Comparison of ENCODE assay signal across 27 mouse cellular contexts in genomic region chr5:87456216-87456850, GRCm38 (mm10). TPM values are rescaled to one million over a fixed set of nuclear protein-coding genes. Genes with fewer than 3 reads are reported as not detected.
DNase-seq lines count a peak whose midpoint lies in the region; ATAC-seq and TF ChIP-seq lines count a peak whose summit lies in the region.
"Had no signal": no experiment of that assay in that cellular context is flagged by ENCODE, and none has a peak within 500 bp of the region (broad histone marks: within the 10 kb centered on the region; RNA-seq: fewer than 3 reads in every experiment).

No protein-coding gene starts in this region.

- H3K4me2 ChIP-seq in intestine, embryonic 15.5 days (replicated peaks): no peak overlapping the region
- H3K4me2 ChIP-seq in intestine, postnatal 0 days (replicated peaks; ENCODE audit: low read depth): no peak overlapping the region
- H3K4me2 ChIP-seq in kidney, embryonic 14.5 days (replicated peaks; ENCODE audit: low read depth, low read length): no peak overlapping the region
- H3K4me2 ChIP-seq: embryonic facial prominence, embryonic 12.5 days; forebrain, embryonic 12.5 days; heart, embryonic 12.5 days; hindbrain, embryonic 12.5 days had no signal

- H3K4me1 ChIP-seq in intestine, embryonic 15.5 days (replicated peaks): no peaks in the 10 kb centered on the region
- no peaks in the 10 kb centered on the region for H3K4me1 ChIP-seq in intestine, postnatal 0 days (replicated peaks; ENCODE audit: control insufficient read depth, insufficient read depth, low read length)
- no peaks in the 10 kb centered on the region for H3K4me1 ChIP-seq in kidney, embryonic 14.5 days (ENCODE audit: control insufficient read depth, insufficient read depth, low read length)
- H3K4me1 ChIP-seq: embryonic facial prominence, embryonic 12.5 days; forebrain, embryonic 12.5 days; heart, embryonic 12.5 days; hindbrain, embryonic 12.5 days had no signal

- TF ChIP-seq CTCF in intestine, postnatal 0 days (IDR thresholded peaks at IDR 0.05; ENCODE audit: low read depth): no peak

- H3K9ac ChIP-seq in intestine, embryonic 15.5 days: no peak overlapping the region
- no peak overlapping the region for H3K9ac ChIP-seq in intestine, postnatal 0 days (ENCODE audit: low read depth, low read length)
- no peak overlapping the region for H3K9ac ChIP-seq in kidney, embryonic 14.5 days (ENCODE audit: low read depth, low read length)
- H3K9ac ChIP-seq: embryonic facial prominence, embryonic 12.5 days; forebrain, embryonic 12.5 days; forebrain, postnatal 0 days; heart, embryonic 12.5 days; hindbrain, embryonic 12.5 days had no signal

- peak; percentile 83 for DNase-seq in kidney, adult 9 months
- DNase-seq in kidney, postnatal 14 days: peak; percentile 8
- no peak for DNase-seq in frontal cortex, postnatal 14 days (ENCODE audit: low spot score in 2 of 2)
- DNase-seq: adrenal gland, postnatal 10 days; B cell, adult 2 months; cerebellum, adult 11 months; cerebellum, adult 8-10 months; cerebellum, postnatal 14 days; forebrain, postnatal 0 days; gastrocnemius, adult 2 months; gastrocnemius, postnatal 25 days; heart, postnatal 4 days had no signal

- no peak overlapping the region for H3K4me3 ChIP-seq in intestine, embryonic 15.5 days (replicated peaks)
- no peak overlapping the region for H3K4me3 ChIP-seq in intestine, postnatal 0 days (ENCODE audit: low read depth, low read length)
- H3K4me3 ChIP-seq in kidney, embryonic 14.5 days (ENCODE audit: low read length): no peak overlapping the region
- H3K4me3 ChIP-seq: embryonic facial prominence, embryonic 12.5 days; forebrain, embryonic 12.5 days; gastrocnemius, adult 2 months; heart, embryonic 12.5 days; hindbrain, embryonic 12.5 days had no signal

- H3K9me3 ChIP-seq in intestine, embryonic 15.5 days: no peaks in the 10 kb centered on the region
- H3K9me3 ChIP-seq in intestine, postnatal 0 days (ENCODE audit: control insufficient read depth): no peaks in the 10 kb centered on the region
- no peaks in the 10 kb centered on the region for H3K9me3 ChIP-seq in kidney, embryonic 14.5 days (ENCODE audit: control insufficient read depth, low read length)
- H3K9me3 ChIP-seq: embryonic facial prominence, embryonic 12.5 days; forebrain, embryonic 12.5 days; heart, embryonic 12.5 days; hindbrain, embryonic 12.5 days had no signal

- 0 out of 2 replicates have a peak overlapping the region, but pooled peaks have one; percentile 27 for H3K27ac ChIP-seq in intestine, embryonic 15.5 days
- no peak overlapping the region for H3K27ac ChIP-seq in intestine, postnatal 0 days (ENCODE audit: low read depth, low read length)
- no peak overlapping the region for H3K27ac ChIP-seq in kidney, embryonic 14.5 days (ENCODE audit: low read depth, low read length)
- H3K27ac ChIP-seq: embryonic facial prominence, embryonic 12.5 days; forebrain, embryonic 12.5 days; gastrocnemius, adult 2 months; hindbrain, embryonic 12.5 days had no signal

- H3K36me3 ChIP-seq in intestine, embryonic 15.5 days: no peaks in the 10 kb centered on the region
- no peaks in the 10 kb centered on the region for H3K36me3 ChIP-seq in intestine, postnatal 0 days (ENCODE audit: control insufficient read depth, insufficient read depth)
- no peaks in the 10 kb centered on the region for H3K36me3 ChIP-seq in kidney, embryonic 14.5 days (ENCODE audit: control insufficient read depth, insufficient read depth, low read length)
- H3K36me3 ChIP-seq: embryonic facial prominence, embryonic 12.5 days; forebrain, embryonic 12.5 days; heart, embryonic 12.5 days; hindbrain, embryonic 12.5 days had no signal

- H3K27me3 ChIP-seq in intestine, embryonic 15.5 days (replicated peaks): no peaks in the 10 kb centered on the region
- no peaks in the 10 kb centered on the region for H3K27me3 ChIP-seq in intestine, postnatal 0 days (replicated peaks; ENCODE audit: control insufficient read depth, insufficient read depth, low read length)
- no peaks in the 10 kb centered on the region for H3K27me3 ChIP-seq in kidney, embryonic 14.5 days (ENCODE audit: control insufficient read depth, insufficient read depth, low read length)
- H3K27me3 ChIP-seq: embryonic facial prominence, embryonic 12.5 days; forebrain, embryonic 12.5 days; heart, embryonic 12.5 days; hindbrain, embryonic 12.5 days had no signal

- 58% methylated on average over 3 of the region's 3 CpGs for WGBS in intestine, embryonic 15.5 days
- 38% methylated on average over 3 of the region's 3 CpGs for WGBS in intestine, postnatal 0 days
- 86% methylated on average over 3 of the region's 3 CpGs for WGBS in kidney, embryonic 14.5 days

- peak; percentile 77 for ATAC-seq in intestine, embryonic 15.5 days
- no peak; the same call in 1 of the 2 replicates for ATAC-seq in intestine, postnatal 0 days
- no peak for ATAC-seq in kidney, embryonic 14.5 days (ENCODE audit: low FRiP score, low TSS enrichment)
- no peak for ATAC-seq in erythroblast, adult 5-6 weeks (replicated peaks; ENCODE audit: low FRiP score, poor library complexity, severe bottlenecking)
- ATAC-seq: forebrain, postnatal 0 days had no signal

RNA-seq across cellular contexts. Expression of gene Ugt2a2, which starts 25.7 kb away (rescaled TPM):
- polyA plus RNA-seq in intestine, embryonic 15.5 days (2015; fragmentation: Nextera tagmentation; extraction: Ambion mirVana): not detected in 2 replicates
- polyA plus RNA-seq in intestine, postnatal 0 days (2015; fragmentation: Nextera tagmentation; extraction: Ambion mirVana): not detected in 2 replicates
- polyA plus RNA-seq in kidney, embryonic 14.5 days (2014; fragmentation: Nextera tagmentation; extraction: Ambion mirVana): not detected in 2 replicates
- total RNA-seq in erythroblast, adult 5-6 weeks (2015; ENCODE audit: low replicate concordance): not detected in 2 replicates
- not detected in 2 replicates for total RNA-seq in erythroblast, adult 5-6 weeks (2017; ENCODE audit: low replicate concordance)
- total RNA-seq: adrenal gland, postnatal 10 days; adrenal gland, postnatal 4 days; common myeloid progenitor, adult 5-6 weeks; forebrain, postnatal 0 days; gastrocnemius, adult 2 months; gastrocnemius, postnatal 25 days; granulocyte monocyte progenitor cell, adult 5-6 weeks; heart, adult 8-10 months; heart, postnatal 4 days; MEL had no signal
- polyA plus RNA-seq: brain, embryonic 14.5 days; embryonic facial prominence, embryonic 12.5 days; forebrain, embryonic 12.5 days; forebrain, postnatal 0 days; heart, embryonic 12.5 days; heart, embryonic 16.5 days; hindbrain, embryonic 12.5 days had no signal

RNA-seq across cellular contexts. Expression of gene Gm43638, which starts 30.3 kb away (rescaled TPM):
- polyA plus RNA-seq in intestine, embryonic 15.5 days (2015; fragmentation: Nextera tagmentation; extraction: Ambion mirVana): not detected in 2 replicates
- polyA plus RNA-seq in intestine, postnatal 0 days (2015; fragmentation: Nextera tagmentation; extraction: Ambion mirVana): not detected in 2 replicates
- not detected in 2 replicates for polyA plus RNA-seq in kidney, embryonic 14.5 days (2014; fragmentation: Nextera tagmentation; extraction: Ambion mirVana)
- not detected in 2 replicates for total RNA-seq in erythroblast, adult 5-6 weeks (2015; ENCODE audit: low replicate concordance)
- total RNA-seq in erythroblast, adult 5-6 weeks (2017; ENCODE audit: low replicate concordance): not detected in 2 replicates
- total RNA-seq: adrenal gland, postnatal 10 days; adrenal gland, postnatal 4 days; common myeloid progenitor, adult 5-6 weeks; forebrain, postnatal 0 days; gastrocnemius, adult 2 months; gastrocnemius, postnatal 25 days; granulocyte monocyte progenitor cell, adult 5-6 weeks; heart, adult 8-10 months; heart, postnatal 4 days; MEL had no signal
- polyA plus RNA-seq: brain, embryonic 14.5 days; embryonic facial prominence, embryonic 12.5 days; forebrain, embryonic 12.5 days; forebrain, postnatal 0 days; heart, embryonic 12.5 days; heart, embryonic 16.5 days; hindbrain, embryonic 12.5 days had no signal

RNA-seq across cellular contexts. Expression of gene Ugt2b38, which starts 32.3 kb away (rescaled TPM):
- not detected in 2 replicates for polyA plus RNA-seq in intestine, embryonic 15.5 days (2015; fragmentation: Nextera tagmentation; extraction: Ambion mirVana)
- polyA plus RNA-seq in intestine, postnatal 0 days (2015; fragmentation: Nextera tagmentation; extraction: Ambion mirVana): 0.10 TPM in 1 of 2 replicates, not detected in the other
- polyA plus RNA-seq in kidney, embryonic 14.5 days (2014; fragmentation: Nextera tagmentation; extraction: Ambion mirVana): 0.43 and 2.6 TPM in 2 replicates
- not detected in 2 replicates for total RNA-seq in erythroblast, adult 5-6 weeks (2015; ENCODE audit: low replicate concordance)
- total RNA-seq in erythroblast, adult 5-6 weeks (2017; ENCODE audit: low replicate concordance): not detected in 2 replicates
- total RNA-seq: common myeloid progenitor, adult 5-6 weeks; forebrain, postnatal 0 days; gastrocnemius, adult 2 months; gastrocnemius, postnatal 25 days; granulocyte monocyte progenitor cell, adult 5-6 weeks; heart, adult 8-10 months; heart, postnatal 4 days; MEL had no signal
- polyA plus RNA-seq: brain, embryonic 14.5 days; embryonic facial prominence, embryonic 12.5 days; forebrain, embryonic 12.5 days; forebrain, postnatal 0 days; heart, embryonic 12.5 days; heart, embryonic 16.5 days; hindbrain, embryonic 12.5 days had no signal

RNA-seq across cellular contexts. Expression of gene Ugt2a1, which starts 34.3 kb away (rescaled TPM):
- not detected in 2 replicates for polyA plus RNA-seq in intestine, embryonic 15.5 days (2015; fragmentation: Nextera tagmentation; extraction: Ambion mirVana)
- not detected in 2 replicates for polyA plus RNA-seq in intestine, postnatal 0 days (2015; fragmentation: Nextera tagmentation; extraction: Ambion mirVana)
- not detected in 2 replicates for polyA plus RNA-seq in kidney, embryonic 14.5 days (2014; fragmentation: Nextera tagmentation; extraction: Ambion mirVana)
- total RNA-seq in erythroblast, adult 5-6 weeks (2015; ENCODE audit: low replicate concordance): not detected in 2 replicates
- not detected in 2 replicates for total RNA-seq in erythroblast, adult 5-6 weeks (2017; ENCODE audit: low replicate concordance)
- total RNA-seq: adrenal gland, postnatal 10 days; adrenal gland, postnatal 4 days; common myeloid progenitor, adult 5-6 weeks; forebrain, postnatal 0 days; gastrocnemius, adult 2 months; gastrocnemius, postnatal 25 days; granulocyte monocyte progenitor cell, adult 5-6 weeks; heart, adult 8-10 months; heart, postnatal 4 days; MEL had no signal
- polyA plus RNA-seq: brain, embryonic 14.5 days; forebrain, postnatal 0 days; heart, embryonic 12.5 days; heart, embryonic 16.5 days; hindbrain, embryonic 12.5 days had no signal

Comparison
In these comparisons a context has a peak if more than half of its experiments do, and no peak if none do; other contexts are left out.
1. DNase-seq: peak in kidney, adult 9 months (single experiment) and kidney, postnatal 14 days (single experiment); none in frontal cortex, postnatal 14 days (0 of 2).